Mouse (Mus musculus) brown adipose tissue, adult 24 weeks (tissue): ENCODE measurements around the gene S100a7a. TPM values are rescaled to one million over a fixed set of nuclear protein-coding genes. Genes with fewer than 3 reads are reported as not detected.

Experiments
- H3K27ac ChIP-seq: fragments of 200-500 bp; replicated peaks from 2 replicates; pipeline ENCODE4 v1.5.1; 2012; ENCODE audit warnings: low read depth, mild to moderate bottlenecking, low read length
- H3K4me1 ChIP-seq: fragments of 200-500 bp; 2 replicates; pipeline ENCODE4 v1.6.1; 2012; ENCODE audit warnings: low read length, mixed read lengths; ENCODE audit not compliant: control insufficient read depth, insufficient read depth, insufficient read length
- H3K4me3 ChIP-seq: fragments of 200-500 bp; 2 replicates; pipeline ENCODE4 v1.5.1; 2012; ENCODE audit warnings: low read depth, mild to moderate bottlenecking, low read length, moderate library complexity; ENCODE audit not compliant: insufficient read depth
- polyA plus RNA-seq: library from polyadenylated mRNA; stranded (reverse); fragments of >200 nt; gene quantifications from 2 replicates; pipeline ENCODE4 v1.2.4, GENCODE M21; 2012; ENCODE audit not compliant: missing spikeins, insufficient read depth, insufficient read length

S100a7a gene
- not detected in 2 replicates for polyA plus RNA-seq

- H3K4me3 ChIP-seq = no peak within 1 kb of the TSS
- no peaks in the 10 kb centered on the region for H3K4me1 ChIP-seq
- H3K27ac ChIP-seq = no peak within 1 kb of the TSS
Measured at GRCm38 (mm10) chr3:90653717-90654116, at the start of gene S100a7a. S100a7a (plus strand) TSS chr3:90654017.

- Histone ChIP-seq H3K4me1 (peaks cover 18% of the 10 kb centered on the region), H3K4me3 (no peak overlapping the region), H3K27ac (peak overlapping the region; percentile 32)
Measured at GRCm38 (mm10) chr3:90604416-90604815, 49.4 kb upstream of the S100a7a start.

GRCm38 (mm10) chr3:90605049-90605448, 48.8 kb upstream of the S100a7a start:
- Histone ChIP-seq H3K27ac (peak overlapping the region; percentile 32), H3K4me3 (no peak overlapping the region), H3K4me1 (peaks cover 12% of the 10 kb centered on the region)

- no peak overlapping the region for H3K27ac ChIP-seq
- peaks cover 9% of the 10 kb centered on the region; the same call in 1 of the 2 replicates for H3K4me1 ChIP-seq
- no peak overlapping the region for H3K4me3 ChIP-seq
Measured at GRCm38 (mm10) chr3:90605736-90606135, 48.1 kb upstream of the S100a7a start.

- Histone ChIP-seq H3K27ac (no peak overlapping the region), H3K4me1 (peaks cover 5% of the 10 kb centered on the region; the same call in 1 of the 2 replicates), H3K4me3 (no peak overlapping the region)
Measured at GRCm38 (mm10) chr3:90606185-90606584, 47.6 kb upstream of the S100a7a start.

- Histone ChIP-seq H3K27ac (no peak overlapping the region), H3K4me1 (no peaks in the 10 kb centered on the region), H3K4me3 (no peak overlapping the region)
Measured at GRCm38 (mm10) chr3:90607361-90607760, 46.5 kb upstream of the S100a7a start.

GRCm38 (mm10) chr3:90608223-90608622, 45.6 kb upstream of the S100a7a start, which contains the start of gene S100a5:
S100a5 (plus strand) TSS chr3:90608523.
- Histone ChIP-seq H3K4me1 (no peaks in the 10 kb centered on the region), H3K27ac (no peak within 1 kb of the TSS), H3K4me3 (no peak within 1 kb of the TSS)

- H3K4me1 ChIP-seq = no peaks in the 10 kb centered on the region
- no peak overlapping the region for H3K4me3 ChIP-seq
- no peak overlapping the region for H3K27ac ChIP-seq
Measured at GRCm38 (mm10) chr3:90609102-90609501, 44.7 kb upstream of the S100a7a start.

- Histone ChIP-seq H3K27ac (no peak overlapping the region), H3K4me3 (no peak overlapping the region), H3K4me1 (0 out of 2 replicates have a peak, but pooled peaks cover 2% of the 10 kb centered on the region)
Measured at GRCm38 (mm10) chr3:90611494-90611893, 42.3 kb upstream of the S100a7a start.

- Histone ChIP-seq H3K4me3 (no peak overlapping the region), H3K27ac (no peak overlapping the region), H3K4me1 (0 out of 2 replicates have a peak, but pooled peaks cover 2% of the 10 kb centered on the region)
Measured at GRCm38 (mm10) chr3:90612061-90612460, 41.8 kb upstream of the S100a7a start.

GRCm38 (mm10) chr3:90612728-90613291, 41.0 kb upstream of the S100a7a start, which contains the start of gene S100a6:
S100a6 (plus strand) TSS chr3:90612882.
- Histone ChIP-seq H3K4me1 (0 out of 2 replicates have a peak, but pooled peaks cover 2% of the 10 kb centered on the region), H3K27ac (peak within 1 kb of the TSS; percentile 67), H3K4me3 (peak within 1 kb of the TSS; percentile 67)

GRCm38 (mm10) chr3:90613461-90614147, 40.2 kb upstream of the S100a7a start:
- peak overlapping the region; percentile 67 for H3K4me3 ChIP-seq
- H3K27ac ChIP-seq = peak overlapping the region; percentile 67
- H3K4me1 ChIP-seq = 0 out of 2 replicates have a peak, but pooled peaks cover 2% of the 10 kb centered on the region

GRCm38 (mm10) chr3:90614148-90614530, 39.7 kb upstream of the S100a7a start:
- 0 out of 2 replicates have a peak, but pooled peaks cover 2% of the 10 kb centered on the region for H3K4me1 ChIP-seq
- H3K27ac ChIP-seq = peak overlapping the region; percentile 67
- peak overlapping the region; percentile 67 for H3K4me3 ChIP-seq

- peak overlapping the region; percentile 67 for H3K4me3 ChIP-seq
Measured at GRCm38 (mm10) chr3:90614611-90615251, 39.1 kb upstream of the S100a7a start.

GRCm38 (mm10) chr3:90615415-90615814, 38.4 kb upstream of the S100a7a start:
- H3K4me3 ChIP-seq = peak overlapping the region; percentile 67
- H3K27ac ChIP-seq = peak overlapping the region; percentile 67
- 0 out of 2 replicates have a peak, but pooled peaks cover 2% of the 10 kb centered on the region for H3K4me1 ChIP-seq

More at GRCm38 (mm10) chr3:90614611-90615251, 39.1 kb upstream of the S100a7a start:
- H3K4me1 ChIP-seq = 0 out of 2 replicates have a peak, but pooled peaks cover 2% of the 10 kb centered on the region
- peak overlapping the region; percentile 67 for H3K27ac ChIP-seq
